Mouse (Mus musculus) erythroblast, embryonic 14.5 days (primary cell): Measurements from ENCODE around the gene Stub1. TPM values are rescaled to one million over a fixed set of nuclear protein-coding genes. Genes with fewer than 3 reads are reported as not detected.

Experiments
- H3K27me3 ChIP-seq: 2 replicates; pipeline ENCODE4 v1.6.1; 2012; ENCODE audit warnings: inconsistent platforms; ENCODE audit not compliant: control insufficient read depth
- H3K36me3 ChIP-seq: 2 replicates; pipeline ENCODE4 v1.6.1; 2012; ENCODE audit warnings: mild to moderate bottlenecking, inconsistent platforms; ENCODE audit not compliant: control insufficient read depth
- H3K4me1 ChIP-seq: 2 replicates; pipeline ENCODE4 v1.6.1; 2012; ENCODE audit warnings: inconsistent platforms; ENCODE audit not compliant: control insufficient read depth
- H3K4me3 ChIP-seq: replicated peaks from 2 replicates; pipeline ENCODE3; 2012; ENCODE audit warnings: moderate library complexity, mild to moderate bottlenecking, inconsistent platforms
- H3K9me3 ChIP-seq: 2 replicates; pipeline ENCODE4 v1.6.1; 2012; ENCODE audit warnings: low read length, inconsistent platforms, mixed read lengths; ENCODE audit not compliant: control insufficient read depth
- GATA1 ChIP-seq: IDR thresholded peaks from 2 replicates; pipeline ENCODE4 v1.6.1; 2012; ENCODE audit warnings: low read length, inconsistent platforms, mixed read lengths
- TAL1 ChIP-seq: IDR thresholded peaks from 3 replicates; pipeline ENCODE4 v1.6.1; 2012; ENCODE audit warnings: low read length, inconsistent platforms, mixed read lengths
- polyA plus RNA-seq: library from polyadenylated mRNA; stranded (reverse); fragments of >175 nt; gene quantifications from 2 replicates; pipeline ENCODE4 v1.2.3, GENCODE M21; 2012

Gene Stub1
- polyA plus RNA-seq, 1 experiment: 10.6 TPM

GRCm38 (mm10) chr17:25869954-25870353 lies 36.8 kb upstream of the Stub1 start:
- peaks cover 56% of the 10 kb centered on the region for H3K4me1 ChIP-seq

GRCm38 (mm10) chr17:25869498-25869897 lies 36.3 kb upstream of the Stub1 start:
- no peak for TF ChIP-seq TAL1
- TF ChIP-seq GATA1: no peak
- H3K4me3 ChIP-seq: no peak overlapping the region

More at GRCm38 (mm10) chr17:25869954-25870353, 36.8 kb upstream of the Stub1 start:
- H3K9me3 ChIP-seq: no peaks in the 10 kb centered on the region
- TF ChIP-seq TAL1 (no peak), GATA1 (no peak)
- H3K27me3 ChIP-seq: no peaks in the 10 kb centered on the region
- no peak overlapping the region for H3K4me3 ChIP-seq
- peaks cover 10% of the 10 kb centered on the region for H3K36me3 ChIP-seq

GRCm38 (mm10) chr17:25868601-25869191 lies 35.5 kb upstream of the Stub1 start, which contains the start of gene Mcrip2:
Gene Mcrip2, minus strand, starts transcription at chr17:25868764.
- H3K4me1 ChIP-seq: peaks cover 48% of the 10 kb centered on the region
- H3K36me3 ChIP-seq: peaks cover 22% of the 10 kb centered on the region
- no peak for TF ChIP-seq TAL1
- TF ChIP-seq GATA1: no peak
- H3K27me3 ChIP-seq: no peaks in the 10 kb centered on the region
- no peaks in the 10 kb centered on the region for H3K9me3 ChIP-seq
- H3K4me3 ChIP-seq: peak within 1 kb of the TSS; percentile 67

More at GRCm38 (mm10) chr17:25869498-25869897, 36.3 kb upstream of the Stub1 start:
- Histone ChIP-seq H3K4me1 (peaks cover 55% of the 10 kb centered on the region), H3K27me3 (no peaks in the 10 kb centered on the region), H3K36me3 (peaks cover 14% of the 10 kb centered on the region), H3K9me3 (no peaks in the 10 kb centered on the region)

- Histone ChIP-seq H3K36me3 (peaks cover 26% of the 10 kb centered on the region), H3K4me1 (peaks cover 46% of the 10 kb centered on the region), H3K27me3 (no peaks in the 10 kb centered on the region), H3K9me3 (no peaks in the 10 kb centered on the region), H3K4me3 (peak overlapping the region; percentile 67)
- TF ChIP-seq GATA1 (no peak), TAL1 (no peak)
These were observed 34.8 kb upstream of the Stub1 start for GRCm38 (mm10) chr17:25867836-25868600.

GRCm38 (mm10) chr17:25867509-25867835 lies 34.3 kb upstream of the Stub1 start:
- Histone ChIP-seq H3K4me1 (peaks cover 49% of the 10 kb centered on the region), H3K4me3 (peak overlapping the region; percentile 67), H3K9me3 (no peaks in the 10 kb centered on the region), H3K36me3 (peaks cover 26% of the 10 kb centered on the region), H3K27me3 (no peaks in the 10 kb centered on the region)
- TF ChIP-seq TAL1 (no peak), GATA1 (no peak)

GRCm38 (mm10) chr17:25866172-25866571 lies 33.0 kb upstream of the Stub1 start:
- peaks cover 26% of the 10 kb centered on the region for H3K36me3 ChIP-seq
- TF ChIP-seq GATA1 (no peak), TAL1 (no peak)
- H3K4me1 ChIP-seq: peaks cover 60% of the 10 kb centered on the region
- no peaks in the 10 kb centered on the region for H3K9me3 ChIP-seq
- H3K27me3 ChIP-seq: no peaks in the 10 kb centered on the region
- H3K4me3 ChIP-seq: no peak overlapping the region

- no peaks in the 10 kb centered on the region for H3K27me3 ChIP-seq
- no peak for TF ChIP-seq GATA1
- no peak for TF ChIP-seq TAL1
- peaks cover 68% of the 10 kb centered on the region for H3K4me1 ChIP-seq
- no peak overlapping the region for H3K4me3 ChIP-seq
- H3K9me3 ChIP-seq: no peaks in the 10 kb centered on the region
- H3K36me3 ChIP-seq: peaks cover 28% of the 10 kb centered on the region
These were observed 32.1 kb upstream of the Stub1 start for GRCm38 (mm10) chr17:25865288-25865687.

GRCm38 (mm10) chr17:25864311-25864710 lies 31.1 kb upstream of the Stub1 start:
- TF ChIP-seq GATA1: no peak
- TF ChIP-seq TAL1: no peak
- H3K4me1 ChIP-seq: peaks cover 75% of the 10 kb centered on the region
- H3K9me3 ChIP-seq: no peaks in the 10 kb centered on the region
- H3K27me3 ChIP-seq: no peaks in the 10 kb centered on the region
- peaks cover 38% of the 10 kb centered on the region for H3K36me3 ChIP-seq
- no peak overlapping the region for H3K4me3 ChIP-seq

GRCm38 (mm10) chr17:25863681-25864080 lies 30.5 kb upstream of the Stub1 start:
- no peaks in the 10 kb centered on the region for H3K9me3 ChIP-seq
- no peaks in the 10 kb centered on the region for H3K27me3 ChIP-seq
- peaks cover 76% of the 10 kb centered on the region for H3K4me1 ChIP-seq
- H3K36me3 ChIP-seq: peaks cover 44% of the 10 kb centered on the region
- H3K4me3 ChIP-seq: no peak overlapping the region
- TF ChIP-seq GATA1 (no peak), TAL1 (no peak)
